Mouse (Mus musculus) small intestine, adult 2 months (tissue): ENCODE measurements around the gene Ppm1g.

ENCODE experiments used
- CTCF ChIP-seq: fragments of 200-500 bp; IDR thresholded peaks from 2 replicates; pipeline ENCODE4 v1.5.1; 2012; ENCODE audit warnings: low read depth, mild to moderate bottlenecking, control low read depth, inconsistent platforms, low read length, moderate library complexity, mixed read lengths; ENCODE audit not compliant: insufficient replicate concordance, insufficient read length; ENCODE audit errors: extremely low read depth
- POLR2A ChIP-seq: fragments of 200-500 bp; IDR thresholded peaks from 2 replicates; pipeline ENCODE4 v1.6.1; 2012; ENCODE audit warnings: low read depth, mild to moderate bottlenecking, control low read depth, inconsistent platforms, low read length, moderate library complexity

DNA sequence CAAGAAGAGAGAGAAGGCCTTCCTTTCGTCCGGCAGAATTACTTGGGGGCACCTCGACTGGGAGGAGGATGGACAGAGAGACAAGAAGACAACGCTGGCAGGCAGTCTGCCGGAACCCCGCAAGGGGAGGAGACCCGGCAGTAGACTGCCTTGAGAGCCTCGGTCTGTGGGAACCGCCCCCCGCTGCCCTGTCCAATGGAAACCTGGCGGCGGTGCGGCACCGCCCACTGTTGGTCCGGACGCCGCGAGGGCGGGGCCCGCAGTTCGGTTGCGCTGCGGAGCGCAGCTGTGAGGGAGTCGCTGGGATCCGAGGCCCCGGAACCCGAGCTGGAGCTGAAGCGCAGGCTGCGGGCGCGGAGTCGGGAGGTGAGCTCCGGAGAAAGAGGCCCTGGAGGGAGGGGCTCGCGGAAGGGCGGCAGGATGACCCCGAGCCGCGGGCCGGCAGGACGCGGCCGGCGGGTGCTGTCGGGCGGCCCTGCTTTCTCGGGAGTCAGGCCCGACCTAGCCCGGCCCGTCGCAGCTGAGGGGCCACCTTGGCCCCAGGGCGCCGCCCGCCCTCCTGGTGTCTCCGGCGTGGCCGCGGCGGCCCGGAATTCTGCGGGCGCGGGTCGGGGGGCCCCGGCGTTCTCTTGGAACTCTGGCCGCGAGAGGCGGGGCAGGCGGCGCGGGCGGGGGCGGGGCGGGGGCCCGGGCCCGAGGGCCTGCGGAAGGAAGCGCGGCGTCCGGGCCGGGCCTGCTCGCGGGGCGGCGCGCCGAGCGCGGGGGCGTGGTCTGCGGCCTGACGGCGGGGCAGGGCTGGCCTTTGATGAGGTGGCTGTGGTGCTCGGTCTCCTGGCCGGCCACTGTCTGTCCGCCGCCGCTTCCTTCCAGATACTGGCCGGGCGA lies 20.4 kb upstream of the Ppm1g start, which contains the start of the genes Nrbp1 and Gm9970:
- no peak for TF ChIP-seq CTCF
- peak; percentile 95 for TF ChIP-seq POLR2A
